Mouse (Mus musculus) WW6 (cell line): ENCODE results near the gene Adamts5.

Source experiments
- DNase-seq: peaks from one replicate; pipeline ENCODE4 v3.0.0-alpha.2; 2013; ENCODE audit warnings: low read depth, low spot score

The Adamts5 gene

GRCm38 (mm10) chr16:85901581-85901910 is at the start of gene Adamts5:
TSS of gene Adamts5 (minus strand) at chr16:85901828.
- DNase-seq, result no peak

- no peak for DNase-seq
Measured at GRCm38 (mm10) chr16:85950356-85950755, 48.7 kb upstream of the Adamts5 start.

- DNase-seq, result no peak
Measured at GRCm38 (mm10) chr16:85926004-85926403, 24.4 kb upstream of the Adamts5 start.

GRCm38 (mm10) chr16:85922454-85922853 is 20.8 kb upstream of the Adamts5 start:
- DNase-seq, result no peak

GRCm38 (mm10) chr16:85920122-85920521 is 18.5 kb upstream of the Adamts5 start:
- no peak for DNase-seq

GRCm38 (mm10) chr16:85900702-85901580 is 687 bp downstream of the Adamts5 start:
- no peak for DNase-seq

GRCm38 (mm10) chr16:85899790-85900587 is 1.6 kb downstream of the Adamts5 start:
- no peak for DNase-seq

- DNase-seq, result no peak
Measured at GRCm38 (mm10) chr16:85899301-85899721, 2.3 kb downstream of the Adamts5 start.

- no peak for DNase-seq
Measured at GRCm38 (mm10) chr16:85898816-85899215, 2.8 kb downstream of the Adamts5 start.

GRCm38 (mm10) chr16:85898391-85898790 is 3.2 kb downstream of the Adamts5 start:
- no peak for DNase-seq

GRCm38 (mm10) chr16:85897854-85898253 is 3.8 kb downstream of the Adamts5 start:
- DNase-seq, result no peak

- DNase-seq, result no peak
Measured at GRCm38 (mm10) chr16:85895948-85896347, 5.7 kb downstream of the Adamts5 start.

GRCm38 (mm10) chr16:85889778-85890177 is 11.8 kb downstream of the Adamts5 start:
- DNase-seq, result no peak

GRCm38 (mm10) chr16:85887289-85888051 is 14.2 kb downstream of the Adamts5 start:
- DNase-seq, result no peak

GRCm38 (mm10) chr16:85879075-85879474 is 22.6 kb downstream of the Adamts5 start:
- DNase-seq, result no peak

- DNase-seq, result no peak
Measured at GRCm38 (mm10) chr16:85874141-85874540, 27.5 kb downstream of the Adamts5 start.

- DNase-seq, result no peak
Measured at GRCm38 (mm10) chr16:85871971-85872370, 29.7 kb downstream of the Adamts5 start.

- no peak for DNase-seq
Measured at GRCm38 (mm10) chr16:85871248-85871647, 30.4 kb downstream of the Adamts5 start.

GRCm38 (mm10) chr16:85864691-85865389 is 36.8 kb downstream of the Adamts5 start:
- no peak for DNase-seq

GRCm38 (mm10) chr16:85854505-85854904 is 47.1 kb downstream of the Adamts5 start:
- no peak for DNase-seq

GRCm38 (mm10) chr16:85827066-85827465 is 74.6 kb downstream of the Adamts5 start:
- DNase-seq, result no peak
